Comparison of ENCODE assay signal across 9 mouse cellular contexts in genomic region chr7:44586930-44587329, GRCm38 (mm10). TPM values are rescaled to one million over a fixed set of nuclear protein-coding genes. Genes with fewer than 3 reads are reported as not detected.
DNase-seq lines count a peak whose midpoint lies in the region; ATAC-seq and TF ChIP-seq lines count a peak whose summit lies in the region.
"Had no signal": no experiment of that assay in that cellular context is flagged by ENCODE, and none has a peak within 500 bp of the region (broad histone marks: within the 10 kb centered on the region; RNA-seq: fewer than 3 reads in every experiment).

No protein-coding gene starts in this region.

- TF ChIP-seq POLR2A in bone marrow, adult 2 months (IDR thresholded peaks at IDR 0.05; ENCODE audit: borderline replicate concordance, control insufficient read depth, low read depth, low read length) = peak; percentile 11; the same call in 1 of the 2 replicates
- TF ChIP-seq POLR2A in limb, embryonic 14.5 days (IDR thresholded peaks at IDR 0.05; ENCODE audit: borderline replicate concordance, extremely low read depth, insufficient read depth, insufficient read length) = no peak

- H3K4me1 ChIP-seq in bone marrow, adult 2 months (ENCODE audit: control insufficient read depth, insufficient read depth, low read length) = peaks cover 3% of the 10 kb centered on the region
- peaks cover 20% of the 10 kb centered on the region; the same call in 1 of the 2 replicates for H3K4me1 ChIP-seq in forebrain, embryonic 11.5 days (replicated peaks; ENCODE audit: control insufficient read depth, insufficient read depth, low read length)
- peaks cover 52% of the 10 kb centered on the region for H3K4me1 ChIP-seq in hindbrain, embryonic 15.5 days (replicated peaks)
- peaks cover 12% of the 10 kb centered on the region; the same call in 1 of the 2 replicates for H3K4me1 ChIP-seq in limb, embryonic 14.5 days (ENCODE audit: control insufficient read depth, insufficient read depth, low read length)
- peaks cover 14% of the 10 kb centered on the region for H3K4me1 ChIP-seq in neural tube, embryonic 11.5 days (ENCODE audit: control insufficient read depth, insufficient read depth, low read length)

- peak overlapping the region; percentile 43; the same call in 1 of the 2 replicates for H3K9ac ChIP-seq in forebrain, embryonic 11.5 days (ENCODE audit: low read length)
- peak overlapping the region; percentile 51 for H3K9ac ChIP-seq in hindbrain, embryonic 15.5 days
- no peak overlapping the region for H3K9ac ChIP-seq in limb, embryonic 14.5 days (ENCODE audit: low read depth, low read length, severe bottlenecking)
- H3K9ac ChIP-seq in neural tube, embryonic 11.5 days (ENCODE audit: low read length) = no peak overlapping the region

- no peaks in the 10 kb centered on the region for H3K9me3 ChIP-seq in forebrain, embryonic 11.5 days (ENCODE audit: control insufficient read depth, low read length)
- H3K9me3 ChIP-seq in hindbrain, embryonic 15.5 days = no peaks in the 10 kb centered on the region
- H3K9me3 ChIP-seq in limb, embryonic 14.5 days (ENCODE audit: control insufficient read depth, low read length) = no peaks in the 10 kb centered on the region
- no peaks in the 10 kb centered on the region for H3K9me3 ChIP-seq in neural tube, embryonic 11.5 days (ENCODE audit: control insufficient read depth, low read length)

- peaks cover 20% of the 10 kb centered on the region for H3K27me3 ChIP-seq in forebrain, embryonic 11.5 days (ENCODE audit: control insufficient read depth, insufficient read depth, low read length)
- peaks cover 3% of the 10 kb centered on the region; the same call in 1 of the 2 replicates for H3K27me3 ChIP-seq in hindbrain, embryonic 15.5 days
- peaks cover 68% of the 10 kb centered on the region for H3K27me3 ChIP-seq in limb, embryonic 14.5 days (ENCODE audit: control insufficient read depth, insufficient read depth, low read length)
- peaks cover 31% of the 10 kb centered on the region for H3K27me3 ChIP-seq in neural tube, embryonic 11.5 days (ENCODE audit: control insufficient read depth, insufficient read depth, low read length)

- no peak for TF ChIP-seq CTCF in bone marrow, adult 2 months (IDR thresholded peaks at IDR 0.05; ENCODE audit: control insufficient read depth, insufficient read depth, low read length)

- WGBS in bone marrow, adult 2 months = 4% methylated on average over 18 of the region's 18 CpGs
- WGBS in forebrain, embryonic 11.5 days = 1% methylated on average over 18 of the region's 18 CpGs
- under 1% methylated on average over 18 of the region's 18 CpGs for WGBS in hindbrain, embryonic 15.5 days
- WGBS in limb, embryonic 14.5 days = 0% methylated on average over 17 of the region's 18 CpGs
- 0% methylated on average over 18 of the region's 18 CpGs for WGBS in neural tube, embryonic 11.5 days

- H3K36me3 ChIP-seq in forebrain, embryonic 11.5 days (ENCODE audit: control insufficient read depth, insufficient read depth, low read length) = no peaks in the 10 kb centered on the region
- H3K36me3 ChIP-seq in hindbrain, embryonic 15.5 days = no peaks in the 10 kb centered on the region
- no peaks in the 10 kb centered on the region for H3K36me3 ChIP-seq in limb, embryonic 14.5 days (ENCODE audit: control insufficient read depth, insufficient read depth, low read length)
- no peaks in the 10 kb centered on the region for H3K36me3 ChIP-seq in neural tube, embryonic 11.5 days (ENCODE audit: control insufficient read depth, insufficient read depth, low read length)

- no peak overlapping the region for H3K4me3 ChIP-seq in bone marrow, adult 2 months (replicated peaks; ENCODE audit: control insufficient read depth, low read depth, low read length)
- peak overlapping the region; percentile 34 for H3K4me3 ChIP-seq in forebrain, embryonic 11.5 days (ENCODE audit: low read depth, low read length)
- H3K4me3 ChIP-seq in hindbrain, embryonic 15.5 days = peak overlapping the region; percentile 70
- H3K4me3 ChIP-seq in limb, embryonic 14.5 days (replicated peaks; ENCODE audit: low read length) = peak overlapping the region; percentile 21
- H3K4me3 ChIP-seq in neural tube, embryonic 11.5 days (ENCODE audit: low read depth, low read length) = peak overlapping the region; percentile 31

- no peak overlapping the region for H3K27ac ChIP-seq in bone marrow, adult 2 months (ENCODE audit: control insufficient read depth, insufficient read depth, low read depth, low read length, poor library complexity)
- no peak overlapping the region for H3K27ac ChIP-seq in forebrain, embryonic 11.5 days (ENCODE audit: low read depth, low read length)
- H3K27ac ChIP-seq in hindbrain, embryonic 15.5 days (replicated peaks) = peak overlapping the region; percentile 80
- no peak overlapping the region for H3K27ac ChIP-seq in limb, embryonic 14.5 days (replicated peaks; ENCODE audit: low read depth, low read length)
- H3K27ac ChIP-seq in neural tube, embryonic 11.5 days (ENCODE audit: low read depth, low read length) = no peak overlapping the region

- peak; percentile 19; the same call in 1 of the 2 replicates for ATAC-seq in forebrain, embryonic 11.5 days (replicated peaks; ENCODE audit: low FRiP score)
- peak; percentile 31; the same call in 1 of the 2 replicates for ATAC-seq in hindbrain, embryonic 15.5 days (ENCODE audit: low FRiP score, low read depth)
- ATAC-seq in limb, embryonic 14.5 days (ENCODE audit: low FRiP score, low read depth) = no peak
- ATAC-seq in neural tube, embryonic 11.5 days (ENCODE audit: insufficient read depth, low FRiP score, low TSS enrichment) = no peak
- ATAC-seq in erythroid progenitor cell, adult 5-6 weeks (replicated peaks; ENCODE audit: low FRiP score, poor library complexity, severe bottlenecking) = no peak

- intact Hi-C loops in gastrocnemius, postnatal 14 days (cut with DNase I; ENCODE audit: low total_unique reads) = no loop called here

- peak; percentile 20 for DNase-seq in gastrocnemius, postnatal 14 days
- DNase-seq in gastrocnemius, postnatal 4 days (ENCODE audit: low spot score in 2 of 2) = no peak
- DNase-seq in forebrain, embryonic 11.5 days (ENCODE audit: low spot score) = peak; percentile 86
- peak; percentile 66 for DNase-seq in limb, embryonic 14.5 days (ENCODE audit: low spot score)
- peak; percentile 80 for DNase-seq in neural tube, embryonic 11.5 days (ENCODE audit: low spot score)

- peak overlapping the region; percentile 57 for H3K4me2 ChIP-seq in forebrain, embryonic 11.5 days (ENCODE audit: low read depth, low read length, severe bottlenecking)
- H3K4me2 ChIP-seq in hindbrain, embryonic 15.5 days = peak overlapping the region; percentile 92
- H3K4me2 ChIP-seq in limb, embryonic 14.5 days (replicated peaks; ENCODE audit: low read depth, low read length, severe bottlenecking) = peak overlapping the region; percentile 43
- peak overlapping the region; percentile 70 for H3K4me2 ChIP-seq in neural tube, embryonic 11.5 days (ENCODE audit: low read depth)

RNA-seq across cellular contexts. Expression of gene Kcnc3, which starts 3.5 kb away (rescaled TPM):
- 1 to 10 TPM; 2.9 to 3.1 TPM for total RNA-seq in gastrocnemius, postnatal 14 days (2021)
- total RNA-seq in gastrocnemius, postnatal 4 days (2021) = 1 to 10 TPM in 1 of 2 experiments, under 1 TPM in 1; 0.91 to 1.1 TPM
- polyA plus RNA-seq in bone marrow, adult 2 months (2011; ENCODE audit: insufficient read depth, insufficient read length, low replicate concordance, missing spikeins) = 1.1 and 3.9 TPM in 2 replicates
- 1.8 and 2.0 TPM in 2 replicates for polyA plus RNA-seq in forebrain, embryonic 11.5 days (2014; fragmentation: Nextera tagmentation; extraction: Ambion mirVana)
- 6.7 and 6.8 TPM in 2 replicates for polyA plus RNA-seq in hindbrain, embryonic 15.5 days (2015; fragmentation: Nextera tagmentation; extraction: Ambion mirVana)
- 2.7 and 3.8 TPM in 2 replicates for polyA plus RNA-seq in limb, embryonic 14.5 days (2012; rRNA removed)
- polyA plus RNA-seq in limb, embryonic 14.5 days (2014; fragmentation: Nextera tagmentation; extraction: Ambion mirVana) = 0.23 and 0.29 TPM in 2 replicates
- 0.92 and 1.7 TPM in 2 replicates for polyA plus RNA-seq in neural tube, embryonic 11.5 days (2014; fragmentation: Nextera tagmentation; extraction: Ambion mirVana)
- total RNA-seq in erythroid progenitor cell, adult 5-6 weeks (2015; ENCODE audit: low replicate concordance) = not detected in 2 replicates
- not detected in 2 replicates for total RNA-seq in erythroid progenitor cell, adult 5-6 weeks (2017; ENCODE audit: low replicate concordance)

RNA-seq across cellular contexts. Expression of gene Napsa, which starts 14.8 kb away (rescaled TPM):
- total RNA-seq in gastrocnemius, postnatal 14 days (2021) = not detected
- total RNA-seq in gastrocnemius, postnatal 4 days (2021) = under 1 TPM; 0.65 to 0.81 TPM
- 21.1 and 49.7 TPM in 2 replicates for polyA plus RNA-seq in bone marrow, adult 2 months (2011; ENCODE audit: insufficient read depth, insufficient read length, low replicate concordance, missing spikeins)
- 0.68 and 0.92 TPM in 2 replicates for polyA plus RNA-seq in forebrain, embryonic 11.5 days (2014; fragmentation: Nextera tagmentation; extraction: Ambion mirVana)
- 2.1 and 2.2 TPM in 2 replicates for polyA plus RNA-seq in hindbrain, embryonic 15.5 days (2015; fragmentation: Nextera tagmentation; extraction: Ambion mirVana)
- polyA plus RNA-seq in limb, embryonic 14.5 days (2012; rRNA removed) = 1.4 and 1.5 TPM in 2 replicates
- polyA plus RNA-seq in limb, embryonic 14.5 days (2014; fragmentation: Nextera tagmentation; extraction: Ambion mirVana) = 2.2 and 2.3 TPM in 2 replicates
- polyA plus RNA-seq in neural tube, embryonic 11.5 days (2014; fragmentation: Nextera tagmentation; extraction: Ambion mirVana) = 0.42 and 0.49 TPM in 2 replicates
- total RNA-seq in erythroid progenitor cell, adult 5-6 weeks (2015; ENCODE audit: low replicate concordance) = 55.5 and 84.3 TPM in 2 replicates
- total RNA-seq in erythroid progenitor cell, adult 5-6 weeks (2017; ENCODE audit: low replicate concordance) = 12.2 and 12.7 TPM in 2 replicates
- polyA plus RNA-seq: C2C12 had no signal

RNA-seq across cellular contexts. Expression of gene Nr1h2, which starts 33.2 kb away (rescaled TPM):
- total RNA-seq in gastrocnemius, postnatal 14 days (2021) = 10 to 100 TPM; 28.0 to 28.2 TPM
- total RNA-seq in gastrocnemius, postnatal 4 days (2021) = 10 to 100 TPM; 38.3 to 45.3 TPM
- polyA plus RNA-seq in bone marrow, adult 2 months (2011; ENCODE audit: insufficient read depth, insufficient read length, low replicate concordance, missing spikeins) = 87.8 and 123 TPM in 2 replicates
- polyA plus RNA-seq in forebrain, embryonic 11.5 days (2014; fragmentation: Nextera tagmentation; extraction: Ambion mirVana) = 72.3 and 76.4 TPM in 2 replicates
- polyA plus RNA-seq in hindbrain, embryonic 15.5 days (2015; fragmentation: Nextera tagmentation; extraction: Ambion mirVana) = 60.3 and 70.4 TPM in 2 replicates
- 88.9 and 117 TPM in 2 replicates for polyA plus RNA-seq in limb, embryonic 14.5 days (2012; rRNA removed)
- polyA plus RNA-seq in limb, embryonic 14.5 days (2014; fragmentation: Nextera tagmentation; extraction: Ambion mirVana) = 63.8 and 75.9 TPM in 2 replicates
- 68.1 and 71.9 TPM in 2 replicates for polyA plus RNA-seq in neural tube, embryonic 11.5 days (2014; fragmentation: Nextera tagmentation; extraction: Ambion mirVana)
- 57.3 and 105 TPM in 2 replicates for total RNA-seq in erythroid progenitor cell, adult 5-6 weeks (2015; ENCODE audit: low replicate concordance)
- total RNA-seq in erythroid progenitor cell, adult 5-6 weeks (2017; ENCODE audit: low replicate concordance) = 59.3 and 81.4 TPM in 2 replicates

RNA-seq across cellular contexts. Expression of gene Pold1, which starts 38.3 kb away (rescaled TPM):
- total RNA-seq in gastrocnemius, postnatal 14 days (2021) = 1 to 10 TPM; 7.0 to 7.8 TPM
- 10 to 100 TPM; 32.0 to 35.2 TPM for total RNA-seq in gastrocnemius, postnatal 4 days (2021)
- polyA plus RNA-seq in bone marrow, adult 2 months (2011; ENCODE audit: insufficient read depth, insufficient read length, low replicate concordance, missing spikeins) = 147 and 216 TPM in 2 replicates
- polyA plus RNA-seq in forebrain, embryonic 11.5 days (2014; fragmentation: Nextera tagmentation; extraction: Ambion mirVana) = 124 and 133 TPM in 2 replicates
- 27.5 and 29.4 TPM in 2 replicates for polyA plus RNA-seq in hindbrain, embryonic 15.5 days (2015; fragmentation: Nextera tagmentation; extraction: Ambion mirVana)
- polyA plus RNA-seq in limb, embryonic 14.5 days (2012; rRNA removed) = 102 and 133 TPM in 2 replicates
- polyA plus RNA-seq in limb, embryonic 14.5 days (2014; fragmentation: Nextera tagmentation; extraction: Ambion mirVana) = 62.1 and 63.1 TPM in 2 replicates
- 62.3 and 64.8 TPM in 2 replicates for polyA plus RNA-seq in neural tube, embryonic 11.5 days (2014; fragmentation: Nextera tagmentation; extraction: Ambion mirVana)
- total RNA-seq in erythroid progenitor cell, adult 5-6 weeks (2015; ENCODE audit: low replicate concordance) = 62.9 and 75.7 TPM in 2 replicates
- 39.6 and 53.8 TPM in 2 replicates for total RNA-seq in erythroid progenitor cell, adult 5-6 weeks (2017; ENCODE audit: low replicate concordance)

RNA-seq across cellular contexts. Expression of gene Spib, which starts 55.1 kb away (rescaled TPM):
- total RNA-seq in gastrocnemius, postnatal 14 days (2021) = under 1 TPM; 0.16 to 0.18 TPM
- under 1 TPM; 0.26 to 0.27 TPM for total RNA-seq in gastrocnemius, postnatal 4 days (2021)
- polyA plus RNA-seq in bone marrow, adult 2 months (2011; ENCODE audit: insufficient read depth, insufficient read length, low replicate concordance, missing spikeins) = 25.0 and 55.6 TPM in 2 replicates
- 0.13 and 0.23 TPM in 2 replicates for polyA plus RNA-seq in forebrain, embryonic 11.5 days (2014; fragmentation: Nextera tagmentation; extraction: Ambion mirVana)
- not detected in 2 replicates for polyA plus RNA-seq in hindbrain, embryonic 15.5 days (2015; fragmentation: Nextera tagmentation; extraction: Ambion mirVana)
- 1.1 and 1.5 TPM in 2 replicates for polyA plus RNA-seq in limb, embryonic 14.5 days (2012; rRNA removed)
- 0.43 and 0.59 TPM in 2 replicates for polyA plus RNA-seq in limb, embryonic 14.5 days (2014; fragmentation: Nextera tagmentation; extraction: Ambion mirVana)
- not detected in 2 replicates for polyA plus RNA-seq in neural tube, embryonic 11.5 days (2014; fragmentation: Nextera tagmentation; extraction: Ambion mirVana)
- total RNA-seq in erythroid progenitor cell, adult 5-6 weeks (2015; ENCODE audit: low replicate concordance) = 24.3 and 27.0 TPM in 2 replicates
- total RNA-seq in erythroid progenitor cell, adult 5-6 weeks (2017; ENCODE audit: low replicate concordance) = 15.3 and 17.3 TPM in 2 replicates

Comparison
In these comparisons a context has a peak if more than half of its experiments do, and no peak if none do; other contexts are left out.
1. DNase-seq: peak in gastrocnemius, postnatal 14 days (single experiment), forebrain, embryonic 11.5 days (single experiment), limb, embryonic 14.5 days (single experiment) and neural tube, embryonic 11.5 days (single experiment); none in gastrocnemius, postnatal 4 days (0 of 2).
2. ATAC-seq: peak in forebrain, embryonic 11.5 days (single experiment) and hindbrain, embryonic 15.5 days (single experiment); none in limb, embryonic 14.5 days (single experiment), neural tube, embryonic 11.5 days (single experiment) and erythroid progenitor cell, adult 5-6 weeks (single experiment).
3. H3K9ac ChIP-seq: peak in forebrain, embryonic 11.5 days (single experiment) and hindbrain, embryonic 15.5 days (single experiment); none in limb, embryonic 14.5 days (single experiment) and neural tube, embryonic 11.5 days (single experiment).
4. Peak in every context shown above with its lines, with median percentiles within 50 percentile points of each other: H3K4me2 ChIP-seq.